Mouse (Mus musculus) MEL (cell line): ENCODE data around the gene Smarcd2. TPM values are rescaled to one million over a fixed set of nuclear protein-coding genes. Genes with fewer than 3 reads are reported as not detected.

Experiments used
- DNase-seq: peaks from one replicate; pipeline ENCODE4 v3.0.0; 2011; ENCODE audit warnings: low read depth, low spot score
- H3K27ac ChIP-seq: 2 replicates; pipeline ENCODE4 v1.5.1; 2012; ENCODE audit warnings: low read depth, mild to moderate bottlenecking, control low read depth, low read length, moderate library complexity; ENCODE audit not compliant: control insufficient read depth
- H3K27me3 ChIP-seq, 2 experiments: fragments of 150-350 bp in 1 of 2; sonication (generic) in 1 of 2; 2 replicates each; pipeline ENCODE4 v1.6.1; 2012; ENCODE audit warnings: low read length in 2 of 2, mild to moderate bottlenecking in 2 of 2, improper control_type of control experiment in 1 of 2, moderate library complexity in 1 of 2; ENCODE audit not compliant: insufficient read depth in 2 of 2, control insufficient read depth in 1 of 2
- H3K36me3 ChIP-seq, 2 experiments: 2 replicates each; pipeline ENCODE4 v1.6.1; 2012 to 2014; ENCODE audit warnings: low read length in 2 of 2, improper control_type of control experiment in 1 of 2, inconsistent platforms in 1 of 2, mild to moderate bottlenecking in 1 of 2; ENCODE audit not compliant: insufficient read depth in 2 of 2, control insufficient read depth in 1 of 2
- H3K4me1 ChIP-seq, 2 experiments: fragments of 150-350 bp in 1 of 2; sonication (generic) in 1 of 2; 2 replicates each; pipeline ENCODE4 v1.6.1; 2012; ENCODE audit warnings: low read length in 2 of 2, improper control_type of control experiment in 1 of 2, mild to moderate bottlenecking in 1 of 2; ENCODE audit not compliant: insufficient read depth in 2 of 2, control insufficient read depth in 1 of 2
- H3K4me3 ChIP-seq, 2 experiments: fragments of 150-350 bp in 1 of 2; sonication (generic) in 1 of 2; 2 replicates each; pipeline ENCODE4 v1.5.1; 2012; ENCODE audit warnings: low read depth in 2 of 2, low read length in 2 of 2, mild to moderate bottlenecking in 2 of 2, moderate library complexity in 2 of 2, control low read depth in 1 of 2, improper control_type of control experiment in 1 of 2; ENCODE audit not compliant: control insufficient read depth in 1 of 2, insufficient read depth in 1 of 2
- H3K79me2 ChIP-seq: 2 replicates; pipeline ENCODE4 v1.6.1; 2012; ENCODE audit warnings: mild to moderate bottlenecking, low read length, moderate library complexity; ENCODE audit not compliant: control insufficient read depth, poor library complexity, insufficient read depth
- H3K9ac ChIP-seq: 2 replicates; pipeline ENCODE4 v1.6.1; 2012; ENCODE audit warnings: low read depth, mild to moderate bottlenecking, control low read depth, low read length, moderate library complexity; ENCODE audit not compliant: control insufficient read depth, poor library complexity, severe bottlenecking
- H3K9me3 ChIP-seq: fragments of 150-350 bp; sonication (generic); replicated peaks from 2 replicates; pipeline ENCODE4 v1.6.1; 2012; ENCODE audit warnings: mild to moderate bottlenecking, low read length, improper control_type of control experiment, moderate library complexity; ENCODE audit not compliant: insufficient read depth
- BHLHE40 ChIP-seq: IDR thresholded peaks from 2 replicates; pipeline ENCODE4 v1.6.1; 2012; ENCODE audit warnings: low read depth, mild to moderate bottlenecking, inconsistent platforms, low read length, improper control_type of control experiment, borderline replicate concordance
- CHD1 ChIP-seq: IDR thresholded peaks from 2 replicates; pipeline ENCODE4 v1.6.1; 2012; ENCODE audit warnings: low read depth, mild to moderate bottlenecking, inconsistent platforms, low read length, improper control_type of control experiment
- CHD2 ChIP-seq: IDR thresholded peaks from 2 replicates; pipeline ENCODE4 v1.6.1; 2011; ENCODE audit warnings: low read length, improper control_type of control experiment
- CTCF ChIP-seq, 3 experiments: IDR thresholded peaks in 2 of 3; conservative IDR thresholded peaks in 1 of 3; 2 replicates each; pipeline ENCODE4 v1.5.1; 2011 to 2012; ENCODE audit warnings: low read length in 3 of 3, low read depth in 2 of 3, mild to moderate bottlenecking in 2 of 3, improper control_type of control experiment in 1 of 3, inconsistent platforms in 1 of 3, mixed read lengths in 1 of 3, moderate library complexity in 1 of 3; ENCODE audit not compliant: control insufficient read depth in 1 of 3, insufficient read depth in 1 of 3, poor library complexity in 1 of 3, severe bottlenecking in 1 of 3
- E2F4 ChIP-seq: IDR thresholded peaks from 2 replicates; pipeline ENCODE4 v1.6.1; 2011; ENCODE audit warnings: low read depth, low read length, improper control_type of control experiment, borderline replicate concordance
- ELF1 ChIP-seq: IDR thresholded peaks from 2 replicates; pipeline ENCODE4 v1.6.1; 2014; ENCODE audit warnings: low read depth, mild to moderate bottlenecking, inconsistent platforms, low read length, improper control_type of control experiment, moderate library complexity
- EP300 ChIP-seq, 2 experiments: IDR thresholded peaks; 2 replicates each; pipeline ENCODE4 v1.6.1; 2011; ENCODE audit warnings: improper control_type of control experiment in 2 of 2, low read length in 2 of 2, low read depth in 1 of 2, mild to moderate bottlenecking in 1 of 2
- ETS1 ChIP-seq: IDR thresholded peaks from 2 replicates; pipeline ENCODE4 v1.6.1; 2012; ENCODE audit warnings: low read depth, mild to moderate bottlenecking, inconsistent platforms, low read length, improper control_type of control experiment, moderate library complexity
- GABPA ChIP-seq: IDR thresholded peaks from 2 replicates; pipeline ENCODE4 v1.6.1; 2012; ENCODE audit warnings: low read depth, mild to moderate bottlenecking, inconsistent platforms, low read length, improper control_type of control experiment, moderate library complexity
- GATA1 ChIP-seq: IDR thresholded peaks from 2 replicates; pipeline ENCODE4 v1.6.1; 2011; ENCODE audit warnings: low read depth, low read length, improper control_type of control experiment
- HCFC1 ChIP-seq: IDR thresholded peaks from 2 replicates; pipeline ENCODE4 v1.6.1; 2012; ENCODE audit warnings: low read depth, mild to moderate bottlenecking, inconsistent platforms, low read length, improper control_type of control experiment, moderate library complexity
- JUND ChIP-seq: IDR thresholded peaks from 2 replicates; pipeline ENCODE4 v1.6.1; 2011; ENCODE audit warnings: low read depth, mild to moderate bottlenecking, improper control_type of control experiment, low read length
- MAFK ChIP-seq: IDR thresholded peaks from 2 replicates; pipeline ENCODE4 v1.6.1; 2011; ENCODE audit warnings: low read depth, mild to moderate bottlenecking, low read length, improper control_type of control experiment, borderline replicate concordance
- MAX ChIP-seq: IDR thresholded peaks from 2 replicates; pipeline ENCODE4 v1.6.1; 2011; ENCODE audit warnings: low read length, improper control_type of control experiment
- MEF2A ChIP-seq: IDR thresholded peaks from 2 replicates; pipeline ENCODE4 v1.6.1; 2014; ENCODE audit warnings: low read depth, mild to moderate bottlenecking, inconsistent platforms, low read length, improper control_type of control experiment; ENCODE audit not compliant: poor library complexity, insufficient replicate concordance, severe bottlenecking; ENCODE audit errors: extremely low read depth
- MXI1 ChIP-seq: IDR thresholded peaks from 2 replicates; pipeline ENCODE4 v1.6.1; 2011; ENCODE audit warnings: mild to moderate bottlenecking, low read depth, low read length, improper control_type of control experiment
- MYB ChIP-seq: IDR thresholded peaks from 2 replicates; pipeline ENCODE4 v1.6.1; 2011; ENCODE audit warnings: mild to moderate bottlenecking, low read depth, low read length, improper control_type of control experiment
- MYC ChIP-seq: IDR thresholded peaks from 2 replicates; pipeline ENCODE4 v1.6.1; 2011; ENCODE audit warnings: low read depth, mild to moderate bottlenecking, low read length, improper control_type of control experiment, moderate library complexity
- NELFE ChIP-seq: IDR thresholded peaks from 2 replicates; pipeline ENCODE4 v1.6.1; 2011; ENCODE audit warnings: low read depth, low read length, improper control_type of control experiment
- NRF1 ChIP-seq: IDR thresholded peaks from 2 replicates; pipeline ENCODE4 v1.6.1; 2014; ENCODE audit warnings: low read depth, mild to moderate bottlenecking, inconsistent platforms, low read length, improper control_type of control experiment, moderate library complexity; ENCODE audit not compliant: poor library complexity, insufficient read depth, severe bottlenecking
- POLR2A ChIP-seq, 2 experiments: IDR thresholded peaks; 2 replicates each; pipeline ENCODE4 v1.6.1; 2011 to 2012; ENCODE audit warnings: low read length in 2 of 2, mild to moderate bottlenecking in 2 of 2, control low read depth in 1 of 2, improper control_type of control experiment in 1 of 2, low read depth in 1 of 2, moderate library complexity in 1 of 2; ENCODE audit not compliant: control insufficient read depth in 1 of 2, insufficient read depth in 1 of 2, poor library complexity in 1 of 2
- POLR2AphosphoS2 ChIP-seq: IDR thresholded peaks from 2 replicates; pipeline ENCODE4 v1.6.1; 2011; ENCODE audit warnings: low read length, improper control_type of control experiment
- POLR2AphosphoS5 ChIP-seq: IDR thresholded peaks from 2 replicates; pipeline ENCODE4 v1.6.1; 2012; ENCODE audit warnings: low read depth, borderline replicate concordance, mild to moderate bottlenecking, inconsistent platforms, low read length, moderate library complexity, mixed read lengths
- RAD21 ChIP-seq: IDR thresholded peaks from 2 replicates; pipeline ENCODE4 v1.6.1; 2011; ENCODE audit warnings: mild to moderate bottlenecking, low read depth, low read length, improper control_type of control experiment
- RCOR1 ChIP-seq: IDR thresholded peaks from 2 replicates; pipeline ENCODE4 v1.6.1; 2012; ENCODE audit warnings: low read depth, mild to moderate bottlenecking, inconsistent platforms, low read length, improper control_type of control experiment
- SIN3A ChIP-seq: IDR thresholded peaks from 2 replicates; pipeline ENCODE4 v1.6.1; 2012; ENCODE audit warnings: low read length, improper control_type of control experiment, inconsistent platforms
- SMC3 ChIP-seq: IDR thresholded peaks from 2 replicates; pipeline ENCODE4 v1.6.1; 2011; ENCODE audit warnings: low read depth, low read length, improper control_type of control experiment
- TAL1 ChIP-seq: IDR thresholded peaks from 2 replicates; pipeline ENCODE4 v1.6.1; 2012; ENCODE audit warnings: mild to moderate bottlenecking, inconsistent platforms, low read length, moderate library complexity, mixed read lengths
- TBP ChIP-seq: IDR thresholded peaks from 2 replicates; pipeline ENCODE4 v1.8.0; 2011; ENCODE audit warnings: low read depth, low read length, improper control_type of control experiment
- TCF12 ChIP-seq: IDR thresholded peaks from 2 replicates; pipeline ENCODE4 v1.6.1; 2014; ENCODE audit warnings: low read depth, mild to moderate bottlenecking, inconsistent platforms, low read length, improper control_type of control experiment, moderate library complexity
- UBTF ChIP-seq: IDR thresholded peaks from 2 replicates; pipeline ENCODE4 v1.6.1; 2012; ENCODE audit warnings: low read depth, mild to moderate bottlenecking, inconsistent platforms, low read length, improper control_type of control experiment, moderate library complexity, borderline replicate concordance; ENCODE audit not compliant: insufficient read depth
- USF1 ChIP-seq: IDR thresholded peaks from 2 replicates; pipeline ENCODE4 v1.6.1; 2014; ENCODE audit warnings: low read depth, mild to moderate bottlenecking, inconsistent platforms, low read length, improper control_type of control experiment, moderate library complexity
- USF2 ChIP-seq, 2 experiments: IDR thresholded peaks; 2 replicates each; pipeline ENCODE4 v1.6.1; 2011 to 2012; ENCODE audit warnings: improper control_type of control experiment in 2 of 2, low read length in 2 of 2, borderline replicate concordance in 1 of 2, inconsistent platforms in 1 of 2, low read depth in 1 of 2, mild to moderate bottlenecking in 1 of 2; ENCODE audit not compliant: insufficient read depth in 1 of 2
- ZC3H11A ChIP-seq: IDR thresholded peaks from 2 replicates; pipeline ENCODE4 v1.6.1; 2012; ENCODE audit warnings: low read depth, mild to moderate bottlenecking, inconsistent platforms, low read length, improper control_type of control experiment
- ZKSCAN1 ChIP-seq: IDR thresholded peaks from 2 replicates; pipeline ENCODE4 v1.6.1; 2012; ENCODE audit warnings: low read depth, mild to moderate bottlenecking, inconsistent platforms, low read length, improper control_type of control experiment, moderate library complexity
- ZNF384 ChIP-seq: IDR thresholded peaks from 2 replicates; pipeline ENCODE4 v1.6.1; 2012; ENCODE audit warnings: low read depth, mild to moderate bottlenecking, inconsistent platforms, low read length, improper control_type of control experiment
- polyA plus RNA-seq, 2 experiments: library from polyadenylated mRNA; stranded (reverse) in 1 of 2; unstranded in 1 of 2; fragments of >175 nt in 1 of 2; fragments of >200 nt in 1 of 2; gene quantifications; 2 replicates each; pipeline versions ENCODE4 v1.2.1 to v1.2.4; 2012; ENCODE audit warnings: low replicate concordance in 2 of 2, low read depth in 1 of 2; ENCODE audit not compliant: insufficient read length in 2 of 2, insufficient read depth in 1 of 2, missing spikeins in 1 of 2
- total RNA-seq: library from RNA; depleted of rRNA; stranded (reverse); fragments of 300-350 nt; gene quantifications from 2 replicates; pipeline ENCODE4 v1.2.3, GENCODE M21; 2012

The Smarcd2 gene
- total and polyA plus RNA-seq, 3 experiments: 123 to 131 TPM; not detected in 1

DNA sequence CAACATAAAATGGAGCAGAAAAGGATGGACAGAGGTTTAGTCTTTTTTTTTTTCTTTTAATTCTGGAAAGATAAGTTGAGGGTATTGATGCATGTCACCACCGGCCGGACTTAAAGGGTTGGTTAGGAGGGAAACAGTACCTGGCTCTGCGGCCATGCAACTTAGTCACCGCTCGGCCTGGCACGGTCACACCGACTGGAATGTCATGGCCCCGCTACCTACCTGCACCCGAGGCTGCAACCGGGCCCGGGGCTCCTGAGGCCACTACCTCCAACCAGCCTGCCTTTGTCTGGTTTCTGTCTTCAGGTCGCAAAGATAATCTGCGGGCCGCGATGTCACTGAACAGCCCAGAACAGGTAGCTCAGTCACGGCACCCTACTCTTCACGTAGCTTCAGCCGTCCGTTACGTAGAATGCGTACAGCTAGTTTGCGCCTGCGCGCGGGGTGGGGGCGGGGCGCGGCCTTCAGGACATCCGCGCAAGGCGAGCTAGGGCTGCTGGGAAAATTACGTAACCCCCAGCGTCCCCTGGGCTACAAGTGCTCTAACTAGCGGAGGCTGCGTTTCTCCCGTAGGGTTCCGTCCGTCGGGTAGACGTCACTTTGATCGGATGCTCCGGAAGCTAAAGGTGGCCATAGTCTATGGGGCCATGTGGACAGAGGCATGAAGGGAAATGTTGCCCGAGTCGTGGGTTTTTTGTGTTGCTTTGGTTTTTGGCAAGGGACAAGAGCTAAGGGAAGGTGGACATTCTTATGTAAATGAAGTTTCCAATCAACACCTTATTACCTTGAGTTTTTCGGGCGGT, 56.6 kb downstream of the Smarcd2 start, which contains the start of gene Ccdc47:
Gene Ccdc47 (minus strand): TSS at position 418 of the 803 bp plus-strand sequence.
- H3K27me3 ChIP-seq: no peaks in the 10 kb centered on the region
- peak within 1 kb of the TSS; percentile 95 for H3K27ac ChIP-seq
- peak within 1 kb of the TSS; percentile 91 for H3K9ac ChIP-seq
- peak within 1 kb of the TSS; percentile 86 to 92 for H3K4me3 ChIP-seq
- H3K4me1 ChIP-seq: peaks cover 0 to 19% of the 10 kb centered on the region in 2 experiments; a peak in 3 of 4 replicates
- no peaks in the 10 kb centered on the region for H3K9me3 ChIP-seq
- DNase-seq: peak; percentile 100
- peaks cover 63% of the 10 kb centered on the region for H3K79me2 ChIP-seq
- H3K36me3 ChIP-seq: peaks cover 17 to 32% of the 10 kb centered on the region in 2 experiments
- TF ChIP-seq ZC3H11A: no peak
- no peak; the same call in 1 of the 2 replicates for TF ChIP-seq NELFE
- no peak for TF ChIP-seq GATA1
- TF ChIP-seq ELF1: no peak
- no peak for TF ChIP-seq RAD21
- TF ChIP-seq GABPA: no peak
- TF ChIP-seq ZNF384: no peak
- TF ChIP-seq TCF12: 0 out of 2 replicates have a peak, but pooled peaks have one; percentile 19
- peak; percentile 86 for TF ChIP-seq HCFC1
- no peak for TF ChIP-seq BHLHE40
- TF ChIP-seq MYC: peak; percentile 100
- TF ChIP-seq MAX: peak; percentile 92
- peak; percentile 49; the same call in 1 of the 2 replicates for TF ChIP-seq USF1
- no peak for TF ChIP-seq TAL1
- no peak for TF ChIP-seq RCOR1
- no peak for TF ChIP-seq JUND
- no peak for TF ChIP-seq UBTF
- TF ChIP-seq SIN3A: peak; percentile 80; the same call in 1 of the 2 replicates
- no peak for TF ChIP-seq SMC3
- 0 out of 2 replicates have a peak, but pooled peaks have one; percentile 33 for TF ChIP-seq POLR2AphosphoS5
- TF ChIP-seq MEF2A: no peak
- TF ChIP-seq ZKSCAN1: no peak
- TF ChIP-seq TBP: no peak
- peak; percentile 60 to 91 for TF ChIP-seq POLR2A (IDR thresholded peaks at IDR 0.05; ENCODE audit: control insufficient read depth in 1 of 2, insufficient read depth in 1 of 2, low read depth in 1 of 2, low read length in 2 of 2, poor library complexity in 1 of 2)
- no peak for TF ChIP-seq CHD2
- peak; percentile 85 for TF ChIP-seq MXI1
- TF ChIP-seq USF2 (IDR thresholded peaks at IDR 0.05; ENCODE audit: borderline replicate concordance in 1 of 2, insufficient read depth in 1 of 2, low read depth in 1 of 2, low read length in 2 of 2): no peak
- TF ChIP-seq MYB: no peak
- TF ChIP-seq CHD1: no peak
- TF ChIP-seq E2F4: no peak
- no peak for TF ChIP-seq ETS1
- peak; percentile 58; the same call in 1 of the 2 replicates for TF ChIP-seq POLR2AphosphoS2
- TF ChIP-seq CTCF (IDR thresholded peaks at IDR 0.05 in 2 of 3, conservative IDR thresholded peaks at IDR 0.05 in 1 of 3; ENCODE audit: control insufficient read depth in 1 of 3, insufficient read depth in 1 of 3, low read depth in 2 of 3, low read length in 3 of 3, poor library complexity in 1 of 3, severe bottlenecking in 1 of 3): no peak
- TF ChIP-seq MAFK: no peak
- TF ChIP-seq EP300 (IDR thresholded peaks at IDR 0.05; ENCODE audit: low read depth in 1 of 2, low read length in 2 of 2): no peak
- TF ChIP-seq NRF1: peak; percentile 93
